Mouse (Mus musculus) heart, embryonic 15.5 days (tissue): ENCODE measurements around the gene Drd1. TPM values are rescaled to one million over a fixed set of nuclear protein-coding genes. Genes with fewer than 3 reads are reported as not detected.
A peak's percentile ranks its signal among the peaks of the same experiment; 100 is the strongest.

Experiments
- ATAC-seq: fragments of 200-750 bp; cut with Nextera tagmentation; replicated peaks from 2 replicates; pipeline ENCODE4 v1.8.0; 2017; ENCODE audit warnings: low read depth, moderate TSS enrichment; ENCODE audit not compliant: insufficient number of reproducible peaks, insufficient read depth, low FRiP score
- H3K27ac ChIP-seq: fragments of 300-500 bp; sonication (generic); 2 replicates; pipeline ENCODE4 v1.5.1; 2015; ENCODE audit warnings: mild to moderate bottlenecking, inconsistent platforms
- H3K27me3 ChIP-seq: fragments of 300-500 bp; sonication (generic); 2 replicates; pipeline ENCODE4 v1.6.1; 2015; ENCODE audit warnings: inconsistent platforms
- H3K36me3 ChIP-seq: fragments of 300-500 bp; sonication (generic); 2 replicates; pipeline ENCODE4 v1.6.1; 2015; ENCODE audit warnings: mild to moderate bottlenecking, inconsistent platforms
- H3K4me1 ChIP-seq: fragments of 300-500 bp; sonication (generic); replicated peaks from 2 replicates; pipeline ENCODE4 v1.6.1; 2015; ENCODE audit warnings: inconsistent platforms
- H3K4me2 ChIP-seq: fragments of 300-500 bp; sonication (generic); 2 replicates; pipeline ENCODE4 v1.6.1; 2015; ENCODE audit warnings: inconsistent platforms, mild to moderate bottlenecking, moderate library complexity
- H3K4me3 ChIP-seq: fragments of 300-500 bp; sonication (generic); 2 replicates; pipeline ENCODE4 v1.5.1; 2015; ENCODE audit warnings: mild to moderate bottlenecking, inconsistent platforms
- H3K9ac ChIP-seq: fragments of 300-500 bp; sonication (generic); 2 replicates; pipeline ENCODE4 v1.6.1; 2015; ENCODE audit warnings: mild to moderate bottlenecking, inconsistent platforms
- H3K9me3 ChIP-seq: fragments of 300-500 bp; sonication (generic); replicated peaks from 2 replicates; pipeline ENCODE4 v1.6.1; 2016; ENCODE audit warnings: inconsistent platforms
- WGBS: fragments of 180-500 bp; shearing (Covaris S2); methylation state at CpG from one replicate; pipeline ENCODE4 v1.1.7; 2015; ENCODE audit warnings: mixed read lengths; 5-methylcytosine and 5-hydroxymethylcytosine counted together
- polyA plus RNA-seq: library from polyadenylated mRNA; unstranded; fragments of >200 nt; fragmentation: Nextera tagmentation; extraction: Ambion mirVana; gene quantifications from 2 replicates; pipeline ENCODE4 v1.2.1, GENCODE M21; 2015

Drd1 gene
- polyA plus RNA-seq, 1 experiment from 2014 or later = 0.05 TPM

GRCm38 (mm10) chr13:54073066-54073465, 17.6 kb upstream of the Drd1 start:
- Histone ChIP-seq H3K4me3 (peak overlapping the region; percentile 94), H3K4me1 (peaks cover 28% of the 10 kb centered on the region), H3K4me2 (peak overlapping the region; percentile 81), H3K27me3 (no peaks in the 10 kb centered on the region), H3K27ac (peak overlapping the region; percentile 88), H3K9me3 (no peaks in the 10 kb centered on the region), H3K36me3 (no peaks in the 10 kb centered on the region), H3K9ac (0 out of 2 replicates have a peak overlapping the region, but pooled peaks have one; percentile 92)
- 8% methylated on average over 1 of the region's 1 CpGs for WGBS
- peak; percentile 15; the same call in 1 of the 2 replicates for ATAC-seq

DNA sequence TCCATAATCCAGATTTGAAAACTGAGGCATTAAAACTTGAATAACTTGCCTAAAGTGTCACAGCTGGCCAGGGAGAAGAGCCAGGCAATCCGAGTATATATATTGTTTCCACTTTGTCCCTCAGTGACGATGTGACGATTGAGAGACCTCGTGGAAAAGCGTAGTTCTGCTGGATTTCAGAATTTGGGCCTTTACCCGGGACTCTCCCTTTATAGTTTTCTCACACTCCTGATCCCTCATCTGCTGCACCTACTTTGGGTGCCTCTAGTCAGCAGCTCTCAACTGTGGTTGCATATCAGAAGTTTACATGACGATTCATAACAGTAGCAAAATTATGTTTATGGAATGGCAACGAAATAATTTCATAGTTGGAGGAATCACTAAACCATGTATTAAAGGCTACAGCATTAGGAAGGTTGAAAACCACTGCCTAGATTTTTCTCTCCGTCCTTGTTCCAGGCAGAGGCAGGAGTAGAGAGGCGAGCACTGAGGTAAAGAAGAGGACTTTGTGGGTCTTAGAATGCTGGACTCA, 17.1 kb upstream of the Drd1 start:
- 24% methylated on average over 10 of the region's 10 CpGs for WGBS
- H3K4me2 ChIP-seq = peak overlapping the region; percentile 81

GRCm38 (mm10) chr13:54071606-54072331, 16.3 kb upstream of the Drd1 start, which contains the start of gene Sfxn1:
Gene Sfxn1 (plus strand): TSS chr13:54071869.
- H3K27me3 ChIP-seq = no peaks in the 10 kb centered on the region
- peaks cover 24% of the 10 kb centered on the region for H3K4me1 ChIP-seq
- H3K4me3 ChIP-seq = peak within 1 kb of the TSS; percentile 94
- 1% methylated on average over 74 of the region's 74 CpGs for WGBS
- H3K9me3 ChIP-seq = no peaks in the 10 kb centered on the region
- H3K9ac ChIP-seq = peak within 1 kb of the TSS; percentile 92
- ATAC-seq = peak; percentile 75
- peak within 1 kb of the TSS; percentile 81 for H3K4me2 ChIP-seq
- H3K27ac ChIP-seq = peak within 1 kb of the TSS; percentile 88
- H3K36me3 ChIP-seq = no peaks in the 10 kb centered on the region

More for the DNA sequence above, 17.1 kb upstream of the Drd1 start:
- Histone ChIP-seq H3K27ac (peak overlapping the region; percentile 88), H3K9me3 (no peaks in the 10 kb centered on the region), H3K9ac (peak overlapping the region; percentile 92), H3K4me1 (peaks cover 24% of the 10 kb centered on the region), H3K4me3 (peak overlapping the region; percentile 94), H3K27me3 (no peaks in the 10 kb centered on the region), H3K36me3 (no peaks in the 10 kb centered on the region)
- no peak for ATAC-seq

DNA sequence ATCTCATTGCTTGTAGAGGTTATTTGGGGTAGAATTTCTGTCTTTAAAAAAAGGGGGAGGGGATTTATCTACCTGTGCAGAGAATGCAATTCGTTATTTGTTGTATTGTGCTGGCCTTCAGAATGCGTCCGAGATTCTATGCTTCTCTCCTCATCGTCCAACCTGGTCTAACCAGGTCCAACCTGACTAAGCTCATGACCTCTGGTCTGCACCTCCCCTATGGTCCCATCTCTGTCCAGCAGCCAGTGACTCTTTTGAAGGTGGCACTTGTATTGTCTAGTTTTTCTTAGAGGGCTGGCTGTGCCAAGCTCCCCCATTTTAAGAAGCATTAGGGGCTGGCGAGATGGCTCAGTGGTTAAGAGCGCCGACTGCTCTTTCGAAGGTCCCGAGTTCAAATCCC, 15.5 kb upstream of the Drd1 start:
- Histone ChIP-seq H3K4me1 (peaks cover 21% of the 10 kb centered on the region), H3K27ac (no peak overlapping the region), H3K9ac (no peak overlapping the region), H3K9me3 (no peaks in the 10 kb centered on the region), H3K4me3 (no peak overlapping the region), H3K36me3 (no peaks in the 10 kb centered on the region), H3K4me2 (no peak overlapping the region), H3K27me3 (no peaks in the 10 kb centered on the region)
- 95% methylated on average over 9 of the region's 9 CpGs for WGBS
- no peak for ATAC-seq

DNA sequence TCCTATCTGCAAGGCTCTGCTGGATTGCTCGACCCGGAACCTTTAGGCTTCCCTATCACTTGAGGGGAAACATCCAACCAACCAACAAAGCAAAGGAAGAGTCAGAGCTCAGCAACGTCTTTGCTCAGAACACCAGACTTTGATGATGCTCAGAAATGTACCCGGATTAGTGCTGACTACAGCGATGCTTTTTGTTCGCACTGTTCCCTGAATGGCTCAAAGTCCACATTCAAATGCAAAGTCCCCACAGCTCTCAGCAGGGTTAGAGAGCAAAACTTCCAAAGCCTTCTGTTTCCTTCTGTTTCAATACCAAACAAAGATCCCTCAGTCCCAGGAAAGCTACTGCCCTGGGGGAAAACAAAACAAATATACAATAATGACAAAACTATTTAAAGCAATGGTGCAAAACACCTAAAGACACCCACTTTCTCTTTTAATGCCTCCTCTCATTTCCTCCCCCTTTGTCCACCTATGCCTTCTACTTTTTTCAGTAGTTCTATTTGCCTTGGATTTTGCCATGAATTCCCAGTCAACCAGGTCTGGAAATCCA, 12.2 kb upstream of the Drd1 start:
- Histone ChIP-seq H3K4me2 (no peak overlapping the region), H3K4me3 (no peak overlapping the region), H3K36me3 (no peaks in the 10 kb centered on the region), H3K9me3 (no peaks in the 10 kb centered on the region), H3K9ac (no peak overlapping the region), H3K27me3 (no peaks in the 10 kb centered on the region), H3K4me1 (peaks cover 7% of the 10 kb centered on the region), H3K27ac (no peak overlapping the region)
- 51% methylated on average over 6 of the region's 6 CpGs for WGBS
- no peak for ATAC-seq

- Histone ChIP-seq H3K27ac (no peak overlapping the region), H3K36me3 (no peaks in the 10 kb centered on the region), H3K9me3 (no peaks in the 10 kb centered on the region), H3K27me3 (no peaks in the 10 kb centered on the region), H3K4me3 (no peak overlapping the region), H3K9ac (no peak overlapping the region), H3K4me2 (no peak overlapping the region), H3K4me1 (no peaks in the 10 kb centered on the region)
- ATAC-seq = no peak
- 78% methylated on average over 3 of the region's 3 CpGs for WGBS
These were observed 10.7 kb upstream of the Drd1 start for GRCm38 (mm10) chr13:54066081-54066746.

DNA sequence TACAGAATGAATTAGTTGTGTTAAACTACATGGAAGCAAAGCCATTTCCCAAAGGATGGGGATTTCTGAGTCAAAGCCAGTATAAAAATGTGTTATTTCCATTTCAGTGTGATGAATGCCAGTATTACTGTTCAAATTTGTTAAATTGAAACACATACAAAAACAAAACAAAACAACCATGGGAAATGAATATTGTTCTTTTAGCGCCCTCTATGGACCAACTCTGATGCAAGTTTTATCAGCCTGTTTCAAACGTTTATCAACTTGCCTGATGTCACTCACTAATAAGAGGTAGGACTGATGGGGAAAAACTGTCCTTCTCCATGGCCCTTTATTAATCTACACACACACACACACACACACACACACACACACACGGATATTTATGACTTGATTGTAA, 7.8 kb upstream of the Drd1 start:
- Histone ChIP-seq H3K4me3 (no peak overlapping the region), H3K9me3 (no peaks in the 10 kb centered on the region), H3K27me3 (no peaks in the 10 kb centered on the region), H3K4me1 (no peaks in the 10 kb centered on the region), H3K36me3 (no peaks in the 10 kb centered on the region), H3K9ac (no peak overlapping the region), H3K27ac (no peak overlapping the region), H3K4me2 (no peak overlapping the region)
- 3% methylated on average over 3 of the region's 3 CpGs for WGBS
- no peak for ATAC-seq

DNA sequence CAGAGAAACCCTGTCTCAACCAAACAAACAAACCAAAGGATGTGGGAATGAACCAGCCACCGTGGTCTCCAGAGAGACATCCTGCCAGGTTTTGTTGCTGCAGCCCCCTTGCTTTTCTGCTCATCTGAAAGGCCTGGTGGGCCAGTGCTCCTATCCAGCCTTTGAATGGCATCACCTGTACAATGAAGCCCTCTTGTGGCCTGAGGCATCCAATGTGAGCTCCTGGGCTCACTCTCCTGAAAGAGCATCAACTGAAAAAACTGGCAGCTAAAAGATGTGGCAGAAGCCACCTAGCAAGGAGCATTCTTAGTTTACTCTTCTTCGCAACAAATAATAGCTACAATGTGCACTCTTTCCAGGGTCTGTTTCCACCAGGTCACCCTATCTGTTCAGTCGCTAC, 6.6 kb upstream of the Drd1 start:
- no peaks in the 10 kb centered on the region for H3K9me3 ChIP-seq
- ATAC-seq = no peak
- 73% methylated on average over 3 of the region's 3 CpGs for WGBS

GRCm38 (mm10) chr13:54054962-54055361, 543 bp downstream of the Drd1 start:
- H3K9ac ChIP-seq = peak overlapping the region; percentile 54
- peak overlapping the region; percentile 57 for H3K4me3 ChIP-seq
- H3K4me1 ChIP-seq = peaks cover 5% of the 10 kb centered on the region
- ATAC-seq = peak; percentile 39; the same call in 1 of the 2 replicates
- H3K27ac ChIP-seq = no peak overlapping the region
- no peaks in the 10 kb centered on the region for H3K36me3 ChIP-seq
- H3K4me2 ChIP-seq = peak overlapping the region; percentile 97
- H3K27me3 ChIP-seq = peaks cover 42% of the 10 kb centered on the region
- no peaks in the 10 kb centered on the region for H3K9me3 ChIP-seq
- under 1% methylated on average over 19 of the region's 20 CpGs for WGBS

More for the DNA sequence above, 6.6 kb upstream of the Drd1 start:
- Histone ChIP-seq H3K27me3 (peaks cover 6% of the 10 kb centered on the region; the same call in 1 of the 2 replicates), H3K4me1 (no peaks in the 10 kb centered on the region), H3K36me3 (no peaks in the 10 kb centered on the region), H3K4me2 (no peak overlapping the region), H3K4me3 (no peak overlapping the region), H3K9ac (no peak overlapping the region), H3K27ac (no peak overlapping the region)

DNA sequence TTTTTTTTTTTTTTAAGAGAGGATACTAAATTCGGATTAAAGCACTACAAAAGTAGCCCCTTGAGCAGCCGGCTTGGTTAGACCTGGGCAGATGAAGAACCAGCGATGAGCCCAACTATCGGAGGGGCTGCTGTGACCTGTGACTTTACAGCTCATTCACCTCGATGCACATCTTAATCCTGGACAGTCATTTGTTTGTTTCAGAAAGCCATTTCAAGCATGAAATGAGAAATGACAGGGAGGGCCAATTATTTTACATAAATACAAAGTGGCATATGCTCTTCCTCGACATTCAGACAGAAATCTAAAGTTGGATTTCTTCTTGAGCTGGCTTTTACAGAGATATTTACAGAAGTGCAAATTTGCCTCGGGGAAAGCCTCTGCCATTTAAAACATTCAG, 3.9 kb downstream of the Drd1 start:
- H3K4me2 ChIP-seq = no peak overlapping the region
- no peak overlapping the region for H3K4me3 ChIP-seq
- H3K4me1 ChIP-seq = peaks cover 5% of the 10 kb centered on the region
- H3K27me3 ChIP-seq = peaks cover 34% of the 10 kb centered on the region
- no peak overlapping the region for H3K9ac ChIP-seq
- WGBS = 68% methylated on average over 7 of the region's 7 CpGs
- H3K36me3 ChIP-seq = no peaks in the 10 kb centered on the region
- H3K27ac ChIP-seq = no peak overlapping the region
- no peak for ATAC-seq
- H3K9me3 ChIP-seq = no peaks in the 10 kb centered on the region

GRCm38 (mm10) chr13:54048679-54049352, 6.7 kb downstream of the Drd1 start:
- Histone ChIP-seq H3K27ac (no peak overlapping the region), H3K4me2 (no peak overlapping the region), H3K4me1 (no peaks in the 10 kb centered on the region), H3K4me3 (no peak overlapping the region), H3K9me3 (no peaks in the 10 kb centered on the region), H3K27me3 (peaks cover 15% of the 10 kb centered on the region), H3K9ac (no peak overlapping the region), H3K36me3 (no peaks in the 10 kb centered on the region)
- WGBS = 69% methylated on average over 7 of the region's 7 CpGs
- no peak for ATAC-seq
